Mouse (Mus musculus): Measurements from ENCODE around the gene Ephx3. TPM values are rescaled to one million over a fixed set of nuclear protein-coding genes. Genes with fewer than 3 reads are reported as not detected.

The Ephx3 gene
- polyA plus RNA-seq (2012) = 0.12 TPM in 1 of 2 replicates, not detected in the other

DNA sequence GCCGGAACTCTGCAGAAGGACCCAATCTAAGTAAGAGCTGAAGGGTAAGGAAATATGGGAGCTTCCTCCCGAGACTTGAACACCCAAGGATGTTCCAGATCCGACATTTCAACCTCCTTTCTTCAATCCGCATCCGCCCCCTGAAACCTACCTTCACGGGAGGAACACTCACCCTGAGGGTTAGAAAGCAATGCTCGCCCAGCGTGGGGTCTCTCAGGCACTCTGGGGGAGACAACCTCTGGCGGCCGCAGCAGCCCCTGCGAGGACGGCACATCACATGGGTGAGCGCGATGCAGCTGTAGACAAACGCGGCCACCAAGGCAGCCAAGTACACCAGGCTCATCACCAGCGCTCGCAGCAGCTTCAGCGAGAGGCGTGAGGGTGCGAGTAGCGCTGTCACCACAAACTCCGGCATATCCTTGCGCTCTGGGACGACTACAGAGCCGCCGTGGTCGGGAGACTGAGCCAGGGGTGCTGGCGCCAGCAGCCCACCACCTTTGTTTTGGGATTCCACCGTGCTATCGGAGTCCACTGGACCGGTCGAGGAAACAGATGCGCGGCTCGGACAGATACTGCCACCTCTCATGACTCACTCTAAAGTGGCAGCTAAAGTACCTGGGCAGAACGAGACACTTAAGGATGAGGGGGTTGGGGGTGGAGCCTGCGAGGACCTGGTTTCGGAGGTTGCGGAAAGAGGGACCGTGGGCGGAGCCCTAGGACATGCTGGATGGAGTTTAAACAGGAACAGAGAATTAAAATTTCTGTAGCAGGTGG, at the start of gene Ephx3:
Ephx3 (minus strand) TSS at position 687 of the 774 bp plus-strand sequence.

GRCm38 (mm10) chr17:32166687-32167086, 22.7 kb downstream of the Ephx3 start, which contains the start of gene Notch3:
TSS of gene Notch3 (minus strand) at chr17:32166852.

Other genes with a start within 250 kb of the Ephx3 start
- gene Rrp1b, start 153.4 kb downstream of the Ephx3 start, polyA plus RNA-seq (2012) = 138 and 144 TPM in 2 replicates
- 0.05 TPM in 1 of 2 replicates, not detected in the other for gene Hsf2bp, start 153.2 kb downstream of the Ephx3 start, polyA plus RNA-seq (2012)
- gene Notch3, start 22.7 kb downstream of the Ephx3 start, polyA plus RNA-seq (2012) = 0.22 and 0.44 TPM in 2 replicates
- gene Brd4, start 95.2 kb upstream of the Ephx3 start, polyA plus RNA-seq (2012) = 241 and 382 TPM in 2 replicates
- gene Akap8, start 131.7 kb upstream of the Ephx3 start, polyA plus RNA-seq (2012) = 304 and 360 TPM in 2 replicates
- 138 and 164 TPM in 2 replicates for gene Akap8l, start 161.1 kb upstream of the Ephx3 start, polyA plus RNA-seq (2012)
- gene Wiz, start 199.9 kb upstream of the Ephx3 start, polyA plus RNA-seq (2012) = 84.1 and 101 TPM in 2 replicates
- 62.6 and 69.4 TPM in 2 replicates for gene Rasal3, start 214.0 kb upstream of the Ephx3 start, polyA plus RNA-seq (2012)
- 2.9 and 4.8 TPM in 2 replicates for gene Pglyrp2, start 234.6 kb upstream of the Ephx3 start, polyA plus RNA-seq (2012)